Mouse (Mus musculus) liver, embryonic 14.5 days (tissue): ENCODE measurements around the gene Csrp1.

Source experiments
- CTCF ChIP-seq: IDR thresholded peaks from 2 replicates; pipeline ENCODE4 v1.5.1; 2016; ENCODE audit warnings: antibody characterized with exemption, low read depth, control low read depth
- EP300 ChIP-seq: IDR thresholded peaks from 2 replicates; pipeline ENCODE4 v1.6.1; 2016; ENCODE audit warnings: antibody characterized with exemption, low read depth

DNA sequence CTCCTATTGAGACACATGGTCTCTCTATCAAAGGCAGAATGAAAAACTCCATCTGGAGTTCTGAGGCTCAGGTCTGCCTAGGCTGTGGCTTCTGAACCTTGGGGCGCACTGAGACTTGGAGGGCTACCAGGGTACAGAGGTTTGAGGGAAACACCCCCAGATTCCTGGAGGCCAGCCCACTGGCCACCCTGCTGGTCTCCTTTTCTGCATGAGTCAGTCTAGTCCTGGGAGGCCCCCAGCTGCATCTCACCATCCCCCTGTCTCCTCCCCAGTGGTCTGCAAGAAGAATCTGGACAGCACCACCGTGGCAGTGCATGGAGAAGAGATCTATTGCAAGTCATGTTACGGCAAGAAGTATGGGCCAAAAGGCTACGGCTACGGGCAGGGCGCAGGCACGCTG is 25.1 kb downstream of the Csrp1 start:
- TF ChIP-seq EP300 (no peak), CTCF (no peak)
